Mouse (Mus musculus) mesoderm, embryonic 11.5 days (tissue): ENCODE data around the gene Cd68.

Source experiments
- DNase-seq: peaks from one replicate; pipeline ENCODE4 v3.0.0-alpha.2; 2012; ENCODE audit warnings: low read depth, low spot score

Gene Cd68

GRCm38 (mm10) chr11:69695046-69695360 lies 29.1 kb upstream of the Cd68 start:
- DNase-seq: no peak

- no peak for DNase-seq
Measured at GRCm38 (mm10) chr11:69693421-69693965, 27.5 kb upstream of the Cd68 start.

- DNase-seq: no peak
Measured at GRCm38 (mm10) chr11:69692863-69693262, 26.9 kb upstream of the Cd68 start.

GRCm38 (mm10) chr11:69692196-69692811 lies 26.4 kb upstream of the Cd68 start:
- no peak for DNase-seq

- no peak for DNase-seq
Measured at GRCm38 (mm10) chr11:69689891-69690290, 23.9 kb upstream of the Cd68 start.

GRCm38 (mm10) chr11:69687061-69687460 lies 21.1 kb upstream of the Cd68 start:
- no peak for DNase-seq

GRCm38 (mm10) chr11:69686377-69686776 lies 20.4 kb upstream of the Cd68 start:
- DNase-seq: no peak

- no peak for DNase-seq
Measured at GRCm38 (mm10) chr11:69685526-69686148, 19.7 kb upstream of the Cd68 start, which contains the start of gene Tnfsf13. Tnfsf13 (minus strand) TSS chr11:69685784.

- DNase-seq: no peak
Measured at GRCm38 (mm10) chr11:69684936-69685335, 19.0 kb upstream of the Cd68 start.

GRCm38 (mm10) chr11:69684128-69684745 lies 18.3 kb upstream of the Cd68 start:
- DNase-seq: no peak

- no peak for DNase-seq
Measured at GRCm38 (mm10) chr11:69683576-69683975, 17.6 kb upstream of the Cd68 start.

GRCm38 (mm10) chr11:69682840-69683533 lies 17.0 kb upstream of the Cd68 start:
- peak; percentile 95 for DNase-seq

- DNase-seq: no peak
Measured at GRCm38 (mm10) chr11:69682209-69682839, 16.4 kb upstream of the Cd68 start.

- peak; percentile 99 for DNase-seq
Measured at GRCm38 (mm10) chr11:69681314-69682208, 15.6 kb upstream of the Cd68 start, which contains the start of gene Senp3. Senp3 (minus strand) TSS chr11:69682084.

GRCm38 (mm10) chr11:69680136-69680855 lies 14.3 kb upstream of the Cd68 start:
- DNase-seq: no peak

- no peak for DNase-seq
Measured at GRCm38 (mm10) chr11:69679144-69679543, 13.2 kb upstream of the Cd68 start.

- DNase-seq: peak; percentile 100
Measured at GRCm38 (mm10) chr11:69672211-69672706, 6.3 kb upstream of the Cd68 start, which contains the start of gene Eif4a1. Eif4a1 (minus strand) TSS chr11:69672423.

GRCm38 (mm10) chr11:69671726-69672124 lies 5.8 kb upstream of the Cd68 start:
- DNase-seq: no peak
